Mouse (Mus musculus) liver, adult (tissue): ENCODE measurements around the gene Nwd2.

Source experiments
- GATA4 ChIP-seq: IDR thresholded peaks from 2 replicates; pipeline ENCODE4 v1.6.1; 2014; ENCODE audit warnings: mild to moderate bottlenecking, low read length; ENCODE audit not compliant: insufficient replicate concordance

The Nwd2 gene

DNA sequence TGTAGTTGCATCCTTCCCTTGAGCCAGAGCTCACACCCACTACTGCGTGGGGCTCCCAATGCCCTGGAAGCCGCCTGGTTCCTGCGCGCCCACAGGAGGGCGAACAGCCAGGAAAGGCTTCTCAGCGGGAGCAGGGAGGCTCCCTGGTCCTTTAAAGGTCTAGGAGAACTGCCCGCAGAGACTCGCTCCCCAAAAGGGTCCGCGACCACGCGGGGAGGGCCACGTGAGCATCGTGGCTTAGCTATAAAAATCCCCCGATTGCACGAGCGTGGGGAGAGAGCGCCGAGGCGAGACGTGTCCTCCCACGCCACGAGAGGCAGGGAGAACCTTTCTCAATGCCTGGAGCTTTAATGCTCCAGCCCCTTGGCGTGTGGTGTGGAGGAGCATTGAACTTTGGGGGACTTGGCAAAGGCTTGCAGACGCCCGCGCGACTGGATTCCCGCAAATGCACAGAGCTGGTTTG is at the start of gene Nwd2:
Gene Nwd2 (plus strand): TSS at position 33 of the 463 bp plus-strand sequence.
- no peak for TF ChIP-seq GATA4

DNA sequence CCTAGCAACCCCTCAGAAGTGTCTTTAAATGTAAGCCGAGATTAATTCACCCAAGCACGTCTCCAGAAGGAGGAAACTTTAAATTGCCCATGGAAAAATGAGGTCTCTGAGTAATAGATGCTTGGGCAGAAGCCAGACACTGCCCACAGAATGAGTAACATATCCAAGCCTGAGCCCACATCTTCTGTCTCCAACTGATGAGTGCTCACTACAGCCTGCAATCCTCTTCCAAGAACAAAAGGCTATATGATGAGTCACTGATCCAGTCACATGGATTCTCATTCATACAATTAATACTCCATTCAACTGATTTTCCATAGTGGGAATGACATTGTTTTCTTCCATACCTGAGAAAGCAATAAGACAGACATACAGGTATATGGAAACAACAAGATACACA is 41.5 kb upstream of the Nwd2 start:
- TF ChIP-seq GATA4: no peak

DNA sequence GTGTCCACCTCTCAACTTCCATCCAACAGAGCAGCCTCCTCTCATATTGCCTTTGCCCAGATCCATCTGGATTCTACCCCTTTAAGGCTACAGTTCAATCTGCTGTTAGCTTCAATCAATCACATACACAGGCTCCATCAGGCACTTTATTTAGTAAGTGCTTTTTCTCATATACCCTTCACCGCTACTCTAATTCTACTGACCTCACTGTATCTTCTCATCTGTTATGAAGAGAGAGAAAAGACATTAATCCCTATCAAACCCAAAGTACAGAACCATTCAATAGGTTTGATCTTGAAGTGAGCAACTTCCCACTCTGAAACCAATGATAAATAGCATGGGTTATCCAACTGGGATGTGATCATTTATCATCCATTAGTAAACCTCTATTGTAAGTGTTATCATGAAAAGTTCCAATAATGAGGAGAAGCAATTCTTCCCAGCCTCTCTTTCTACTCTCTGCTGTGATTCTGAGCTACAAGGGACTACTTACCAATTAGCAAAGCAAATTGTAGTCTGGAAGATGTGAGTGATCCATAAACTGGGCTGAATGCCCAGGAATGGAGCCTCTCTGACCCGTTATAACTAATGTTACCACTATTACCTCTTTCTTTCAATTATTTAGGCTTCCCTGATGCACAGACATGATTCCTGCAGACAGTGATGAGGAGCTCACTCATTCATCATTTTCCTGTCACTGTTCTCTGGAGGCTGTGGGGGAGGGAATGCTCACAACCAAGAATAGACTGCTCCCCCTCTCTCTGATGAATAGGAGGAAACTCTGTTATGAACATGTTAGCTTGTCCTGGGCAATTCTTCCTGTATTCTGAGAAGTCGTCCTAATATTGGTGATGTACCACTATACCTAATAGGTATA is 31.9 kb upstream of the Nwd2 start:
- TF ChIP-seq GATA4: no peak

DNA sequence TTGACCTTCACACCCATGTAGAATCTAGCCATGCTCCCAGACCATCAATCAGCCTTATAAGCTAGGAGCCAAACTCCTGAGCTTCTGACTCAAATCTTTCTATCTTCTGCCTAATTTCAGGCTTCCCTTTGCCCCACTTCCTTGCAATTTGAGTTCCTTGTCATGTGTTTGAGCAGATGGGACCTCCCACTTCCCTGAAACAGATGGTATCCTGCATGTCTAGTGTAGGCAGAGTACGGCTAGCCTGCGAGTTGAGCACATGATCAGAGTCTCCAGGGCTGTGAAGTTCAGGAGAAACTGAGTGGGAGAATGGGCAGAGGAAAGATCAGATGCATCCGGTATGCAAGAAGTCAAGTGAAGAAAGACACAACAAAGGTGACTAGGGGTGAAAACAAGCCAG is 24.8 kb upstream of the Nwd2 start:
- TF ChIP-seq GATA4: no peak

DNA sequence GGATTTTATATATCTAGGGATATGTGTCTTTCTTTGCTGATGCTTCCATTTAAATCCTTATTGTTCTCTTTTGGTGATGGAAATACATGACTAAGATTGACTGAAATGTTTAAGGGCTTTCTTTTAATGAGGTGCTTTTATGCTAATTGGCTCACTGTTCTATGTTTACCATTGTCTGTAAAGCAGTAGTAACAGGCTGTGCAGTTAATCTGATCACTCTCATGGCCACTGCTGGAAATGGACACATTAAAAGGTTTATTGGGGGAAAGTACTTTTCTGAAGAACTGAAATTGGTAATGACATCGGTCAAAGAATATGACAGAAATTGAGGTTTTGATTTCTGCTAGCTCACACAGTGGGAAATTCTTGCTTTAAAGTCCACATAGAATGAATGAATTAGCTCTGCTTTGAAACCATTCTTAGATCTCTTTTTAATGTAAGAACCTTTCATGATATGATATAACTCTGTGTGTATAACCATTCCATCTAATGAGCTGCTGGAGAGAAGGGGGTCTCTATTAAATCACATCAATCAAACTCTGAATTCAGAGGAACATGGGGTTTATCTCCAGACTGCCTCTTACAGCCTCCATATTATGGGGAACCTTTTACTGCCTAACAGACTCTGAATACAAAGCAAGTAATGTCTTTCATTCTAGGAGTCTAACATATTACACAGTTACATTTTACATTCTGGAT is 20.9 kb upstream of the Nwd2 start:
- no peak for TF ChIP-seq GATA4

DNA sequence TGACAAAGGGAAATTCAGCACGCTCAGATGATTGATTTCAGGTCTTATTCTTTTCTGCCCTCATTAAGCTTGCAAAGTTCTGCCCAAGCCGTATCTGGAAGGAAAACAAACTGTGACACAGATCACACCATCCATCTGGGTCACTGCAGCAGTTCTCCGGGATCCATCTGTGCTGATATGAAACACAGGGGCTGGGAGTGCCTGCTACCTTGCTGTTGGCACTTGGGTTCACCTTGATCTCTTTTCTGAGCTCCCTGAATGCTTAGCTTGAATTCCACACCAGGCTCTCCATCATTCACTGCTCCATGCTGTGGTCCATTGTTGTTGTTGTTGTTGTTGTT is 20.4 kb upstream of the Nwd2 start:
- TF ChIP-seq GATA4: no peak

DNA sequence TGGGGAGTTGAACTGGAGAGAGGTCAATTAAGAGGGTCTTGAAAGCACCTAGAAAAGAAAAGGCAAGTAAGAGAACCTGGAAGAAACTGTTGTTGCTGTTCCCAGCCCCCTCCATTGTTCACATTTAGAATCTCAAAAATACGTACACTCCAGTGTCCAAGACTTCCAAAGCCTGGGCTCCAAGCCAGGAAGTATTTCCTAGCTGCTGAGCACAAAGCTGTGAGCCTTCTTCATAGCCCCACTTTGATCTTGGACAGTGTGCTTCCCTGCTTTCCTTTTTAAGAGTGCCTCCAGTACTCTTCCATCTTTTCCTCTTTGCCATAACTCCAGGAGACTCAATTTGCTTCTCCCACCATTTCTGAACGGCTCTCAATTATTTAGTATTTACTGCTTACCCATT is 14.3 kb upstream of the Nwd2 start:
- no peak for TF ChIP-seq GATA4

DNA sequence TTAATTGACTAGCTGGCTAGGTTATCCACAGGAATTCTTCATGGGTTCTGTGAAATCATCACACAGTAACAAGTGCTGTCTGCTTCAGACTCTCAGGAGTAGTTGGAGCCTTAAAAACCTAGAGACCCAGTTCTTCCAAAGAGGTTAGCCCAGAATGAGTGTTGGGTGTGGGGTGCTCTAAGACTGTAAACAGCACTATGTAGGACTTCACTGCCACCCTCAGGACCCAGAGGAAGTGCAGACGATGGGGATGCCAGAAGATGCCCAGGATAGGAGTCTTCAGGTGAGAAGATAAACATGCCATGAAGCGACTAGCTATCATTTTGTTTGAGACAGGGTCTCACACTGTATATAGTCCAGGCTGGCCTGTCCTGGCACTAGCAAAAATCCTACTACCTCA is 715 bp upstream of the Nwd2 start:
- no peak for TF ChIP-seq GATA4

DNA sequence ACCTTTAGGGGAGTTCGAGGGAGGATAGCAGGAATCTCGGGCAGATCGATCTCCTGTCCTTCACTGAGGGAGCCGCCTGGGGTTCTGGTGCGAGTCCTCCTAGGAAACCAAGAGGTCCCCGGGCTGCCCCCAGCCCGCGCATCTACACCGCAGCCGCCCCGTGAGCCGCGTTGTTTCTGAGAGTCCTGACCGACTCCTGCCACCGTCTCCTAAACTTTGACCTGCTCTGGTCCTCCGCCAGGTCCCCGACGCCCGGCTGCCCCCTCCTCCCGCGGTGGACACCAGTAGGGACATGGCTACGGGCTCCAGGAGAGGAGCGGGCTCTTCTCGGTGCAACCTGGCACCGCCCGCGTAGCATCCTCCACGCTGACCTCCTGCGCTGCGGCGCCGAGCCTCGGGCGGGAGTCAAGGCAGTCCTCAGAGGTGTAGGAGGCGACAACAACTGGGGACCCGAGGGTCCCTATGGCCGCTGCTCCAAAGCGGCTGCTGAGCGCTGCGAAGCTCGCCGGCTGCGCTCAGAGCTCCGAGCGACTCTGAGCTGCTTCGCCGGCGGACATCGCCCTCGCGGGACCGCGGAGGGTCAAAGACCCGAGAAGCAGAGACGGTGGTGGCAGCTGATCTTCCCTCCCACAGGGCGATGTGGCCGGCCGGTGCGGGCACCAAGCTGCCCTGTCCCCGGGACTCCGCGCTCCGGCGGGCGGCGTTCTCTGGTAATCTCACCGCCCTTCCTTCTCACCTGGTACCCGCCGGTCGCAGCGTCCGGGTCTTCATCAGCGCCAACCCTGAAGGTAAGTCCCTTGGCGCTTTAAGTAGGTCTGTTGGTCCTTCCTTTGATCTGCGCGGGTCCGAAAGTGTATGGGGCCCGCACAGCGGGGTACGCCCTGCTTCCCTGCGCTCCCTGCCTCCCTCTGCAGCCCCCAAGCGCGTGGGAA is 897 bp downstream of the Nwd2 start:
- TF ChIP-seq GATA4: no peak

DNA sequence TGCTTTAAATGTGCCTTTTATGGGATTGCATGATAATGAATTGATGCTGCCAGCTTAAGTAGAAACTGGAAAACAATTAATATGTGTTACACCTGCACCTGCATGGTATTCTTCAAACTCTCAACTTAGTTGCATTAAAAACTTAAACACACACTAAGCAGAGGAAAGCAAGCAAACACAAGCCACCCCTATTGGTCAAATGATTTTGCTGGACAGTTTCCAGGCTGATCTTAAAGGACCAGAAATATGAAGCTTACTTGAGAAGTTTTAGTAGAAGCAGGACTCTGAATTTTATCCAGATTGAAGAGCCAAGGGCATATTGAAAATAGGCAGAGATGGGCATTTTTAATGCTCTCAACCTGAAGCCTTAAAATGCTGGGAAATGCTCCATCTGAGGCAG is 2.9 kb downstream of the Nwd2 start:
- TF ChIP-seq GATA4: no peak

DNA sequence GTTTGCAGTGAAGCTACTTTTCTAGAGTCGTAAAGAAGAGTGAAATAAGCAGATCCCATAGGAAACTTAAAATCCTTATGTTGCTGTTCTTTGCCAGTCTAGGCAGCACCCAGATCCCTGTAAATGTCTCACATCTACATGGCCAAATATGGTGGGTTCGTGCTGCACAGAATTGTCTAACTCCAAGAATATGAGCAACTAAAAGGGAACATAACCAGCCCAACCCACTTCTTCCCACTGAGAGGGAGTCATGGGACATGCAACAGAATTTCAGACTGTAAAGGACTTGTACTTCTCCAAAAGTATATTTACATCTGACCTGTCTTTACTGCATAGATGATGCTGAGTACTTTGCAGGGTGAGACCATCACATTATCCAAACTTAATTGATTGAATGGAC is 3.8 kb downstream of the Nwd2 start:
- no peak for TF ChIP-seq GATA4

DNA sequence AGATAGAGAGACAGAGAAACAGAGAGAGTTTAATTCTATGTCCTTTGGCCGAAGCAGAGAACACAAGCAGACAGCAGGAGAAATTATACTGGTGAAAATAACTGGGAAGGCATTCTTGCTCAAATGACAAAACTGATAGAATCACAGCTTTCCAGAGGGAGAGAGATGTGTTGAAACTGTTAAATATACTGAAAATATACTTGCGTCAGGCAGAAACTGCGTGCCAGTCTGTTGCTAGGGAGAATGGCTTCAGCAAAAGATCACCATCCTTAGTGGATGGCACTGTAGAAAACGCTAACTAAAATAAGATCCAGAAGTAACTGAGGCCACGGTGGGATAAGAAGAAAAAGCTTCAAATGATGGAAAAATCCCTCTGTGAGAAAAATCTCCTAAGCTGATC is 18.0 kb downstream of the Nwd2 start:
- TF ChIP-seq GATA4: no peak

DNA sequence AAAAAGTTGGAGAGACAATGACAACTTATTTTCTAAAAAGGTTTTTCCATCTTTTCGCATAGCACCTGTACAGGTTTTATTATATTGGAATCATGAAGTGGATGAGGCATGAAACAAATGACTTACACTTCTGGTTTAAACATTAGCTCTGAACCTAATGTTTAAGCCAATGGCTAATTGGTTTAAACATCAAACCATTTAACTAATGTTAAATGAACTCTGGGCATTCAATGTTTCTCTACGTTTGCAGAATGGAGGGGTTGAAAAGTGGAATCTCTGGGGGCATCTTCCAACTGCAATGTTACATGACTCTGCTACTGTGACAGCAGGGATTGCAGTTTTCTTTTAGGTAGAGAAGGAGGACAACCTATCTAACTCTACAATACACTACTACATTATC is 27.0 kb downstream of the Nwd2 start:
- no peak for TF ChIP-seq GATA4

DNA sequence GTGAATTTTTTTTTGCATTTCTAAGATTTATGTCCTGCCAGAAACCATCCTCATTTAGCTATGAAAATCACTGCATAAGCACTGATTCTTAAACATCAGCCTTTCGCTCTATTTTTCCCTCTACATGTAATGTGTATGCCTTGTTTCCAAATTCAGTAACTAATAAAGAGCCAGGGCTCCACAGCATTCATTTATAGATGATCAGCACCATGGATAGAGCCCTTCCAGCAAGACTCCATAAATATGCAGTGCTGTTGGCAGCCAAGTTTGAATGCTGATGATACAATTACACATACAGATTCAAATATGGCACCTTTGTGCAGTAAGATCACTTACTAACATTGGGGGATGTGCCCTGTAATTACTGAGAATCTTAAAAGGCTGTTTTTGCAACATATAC is 40.2 kb downstream of the Nwd2 start:
- TF ChIP-seq GATA4: no peak

DNA sequence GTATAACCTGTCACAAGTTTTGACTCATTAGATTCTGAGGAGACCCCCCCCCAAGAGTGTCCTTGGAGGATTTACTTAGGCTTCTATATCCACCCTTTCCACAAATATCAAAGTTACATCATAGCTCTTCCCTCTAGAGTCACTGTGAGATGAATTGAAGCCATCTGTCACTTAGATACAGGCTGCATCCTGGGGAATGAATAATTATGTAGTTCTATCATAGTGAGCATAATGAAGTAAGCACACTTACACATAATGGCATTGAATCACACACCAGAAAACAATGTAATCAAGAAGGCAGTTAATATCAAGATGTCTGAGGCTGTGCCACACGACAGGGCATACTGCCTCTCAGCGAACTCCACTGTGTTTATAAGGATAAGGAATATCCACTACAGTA is 47.9 kb downstream of the Nwd2 start:
- no peak for TF ChIP-seq GATA4

DNA sequence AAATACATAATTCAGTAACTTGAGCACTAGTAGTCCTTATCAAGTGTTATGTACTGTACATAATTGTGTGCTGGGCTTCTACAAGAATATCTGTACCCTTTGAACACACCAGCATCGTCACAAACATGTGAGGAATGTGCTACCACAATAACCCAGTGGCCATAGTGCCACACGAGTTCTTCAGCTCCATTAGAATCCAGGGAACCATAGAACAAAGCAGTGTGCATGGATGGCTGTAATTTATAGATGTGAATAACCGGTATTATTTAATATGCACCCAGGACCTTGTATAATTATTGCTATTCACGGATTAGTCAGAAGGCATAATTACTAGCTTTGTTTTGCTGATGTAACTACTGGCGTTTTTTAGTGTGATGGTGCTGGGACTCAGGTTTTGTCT is 48.3 kb downstream of the Nwd2 start:
- TF ChIP-seq GATA4: no peak

DNA sequence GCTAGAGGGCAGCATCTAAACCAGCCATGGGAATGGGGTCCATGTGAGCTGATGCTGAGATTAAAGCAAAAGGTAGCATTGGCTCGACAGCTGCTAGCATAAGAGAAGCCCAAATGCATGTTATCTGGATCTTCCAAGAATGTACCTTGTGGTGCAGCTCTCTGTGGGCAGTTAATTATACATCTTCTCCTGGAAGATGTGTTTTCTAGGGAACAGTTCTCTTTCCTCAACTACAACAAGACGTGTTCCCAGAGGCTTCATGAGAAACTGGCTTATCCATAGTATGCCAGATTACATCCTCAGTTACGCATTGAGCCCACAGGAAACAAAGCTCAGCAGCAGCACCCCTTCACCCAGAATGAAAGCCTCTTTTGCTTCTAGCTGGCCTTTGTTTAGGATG is 80.1 kb downstream of the Nwd2 start:
- no peak for TF ChIP-seq GATA4
